Mouse (Mus musculus): ENCODE results near the gene Tnr.

- TF ChIP-seq CTCF (IDR thresholded peaks at IDR 0.05; ENCODE audit: low read depth, low read length) (no peak), POLR2A (IDR thresholded peaks at IDR 0.05; ENCODE audit: extremely low read depth, insufficient read depth, low read length) (no peak)
These were observed 56.9 kb downstream of the Tnr start for GRCm38 (mm10) chr1:159580335-159580921.

Measured in liver, adult 2 months (tissue).